Mouse (Mus musculus) heart, postnatal 0 days (tissue): Measurements from ENCODE around the gene Hrh2.

Experiments used
- CTCF ChIP-seq: IDR thresholded peaks from 2 replicates; pipeline ENCODE4 v1.5.1; 2016; ENCODE audit warnings: antibody characterized with exemption, control low read depth, low read depth
- EP300 ChIP-seq: IDR thresholded peaks from 2 replicates; pipeline ENCODE4 v1.6.1; 2016; ENCODE audit warnings: antibody characterized with exemption, low read depth

- TF ChIP-seq CTCF = no peak
- TF ChIP-seq EP300 = no peak
Observed at GRCm38 (mm10) chr13:54218341-54218740, 26.4 kb downstream of the Hrh2 start.
